In the genomic region with DNA sequence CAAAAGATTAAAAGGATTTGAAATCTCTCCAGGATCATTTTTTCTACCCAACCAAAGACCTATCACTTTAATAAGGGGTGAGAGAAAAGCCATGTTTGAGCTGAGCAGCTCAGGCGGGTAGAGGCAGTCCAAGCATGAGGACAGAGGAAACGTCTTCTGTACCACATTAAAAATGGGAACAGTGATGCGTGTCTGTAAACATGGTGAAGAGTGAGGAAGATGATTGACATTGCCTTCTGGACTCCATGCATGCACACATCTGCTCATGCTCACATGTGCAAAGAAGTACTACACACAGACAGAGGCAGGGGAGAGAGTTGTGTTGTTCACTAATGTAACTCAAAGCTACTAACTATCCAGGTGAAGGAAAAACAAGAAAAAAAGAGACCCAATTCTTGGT, we compare ENCODE assay signal across 17 mouse cellular contexts.
DNase-seq lines count a peak whose midpoint lies in the region; ATAC-seq lines count a peak whose summit lies in the region.
"Had no signal": no experiment of that assay in that cellular context is flagged by ENCODE, and none has a peak within 500 bp of the region (broad histone marks: within the 10 kb centered on the region; RNA-seq: fewer than 3 reads in every experiment).

No protein-coding gene starts in this region.

- no peak overlapping the region for H3K27ac ChIP-seq in forebrain, embryonic 14.5 days (ENCODE audit: low read depth, low read length)
- no peak overlapping the region for H3K27ac ChIP-seq in forebrain, embryonic 10.5 days
- no peak overlapping the region for H3K27ac ChIP-seq in forebrain, embryonic 16.5 days (ENCODE audit: low read length)
- H3K27ac ChIP-seq in midbrain, embryonic 10.5 days (replicated peaks): no peak overlapping the region
- H3K27ac ChIP-seq: embryonic facial prominence, embryonic 10.5 days; embryonic facial prominence, embryonic 12.5 days had no signal

- no peak overlapping the region for H3K4me2 ChIP-seq in forebrain, embryonic 14.5 days (ENCODE audit: low read length)
- H3K4me2 ChIP-seq in forebrain, embryonic 16.5 days (ENCODE audit: low read length): no peak overlapping the region
- H3K4me2 ChIP-seq: embryonic facial prominence, embryonic 12.5 days had no signal

- ATAC-seq in forebrain, embryonic 14.5 days: peak; percentile 57; the same call in 1 of the 2 replicates
- peak; percentile 67 for ATAC-seq in forebrain, embryonic 16.5 days

- WGBS in forebrain, embryonic 14.5 days: 69% methylated on average over 3 of the region's 3 CpGs
- 92% methylated on average over 3 of the region's 3 CpGs for WGBS in forebrain, embryonic 10.5 days
- 60% methylated on average over 3 of the region's 3 CpGs for WGBS in forebrain, embryonic 16.5 days
- 88% methylated on average over 3 of the region's 3 CpGs for WGBS in midbrain, embryonic 10.5 days

- no peaks in the 10 kb centered on the region for H3K36me3 ChIP-seq in forebrain, embryonic 14.5 days (ENCODE audit: control insufficient read depth, insufficient read depth, low read length)
- no peaks in the 10 kb centered on the region for H3K36me3 ChIP-seq in forebrain, embryonic 10.5 days (replicated peaks)
- no peaks in the 10 kb centered on the region for H3K36me3 ChIP-seq in forebrain, embryonic 16.5 days (ENCODE audit: control insufficient read depth, insufficient read depth)
- no peaks in the 10 kb centered on the region for H3K36me3 ChIP-seq in midbrain, embryonic 10.5 days
- H3K36me3 ChIP-seq: embryonic facial prominence, embryonic 10.5 days; embryonic facial prominence, embryonic 12.5 days had no signal

- no peaks in the 10 kb centered on the region for H3K4me1 ChIP-seq in forebrain, embryonic 14.5 days (ENCODE audit: control insufficient read depth, insufficient read depth, low read length)
- no peaks in the 10 kb centered on the region for H3K4me1 ChIP-seq in forebrain, embryonic 10.5 days
- no peaks in the 10 kb centered on the region for H3K4me1 ChIP-seq in forebrain, embryonic 16.5 days (replicated peaks; ENCODE audit: control insufficient read depth, insufficient read depth, low read length)
- no peaks in the 10 kb centered on the region for H3K4me1 ChIP-seq in midbrain, embryonic 10.5 days
- H3K4me1 ChIP-seq: embryonic facial prominence, embryonic 10.5 days; embryonic facial prominence, embryonic 12.5 days had no signal

- H3K27me3 ChIP-seq in forebrain, embryonic 14.5 days (replicated peaks; ENCODE audit: control insufficient read depth, insufficient read depth, low read length): no peaks in the 10 kb centered on the region
- H3K27me3 ChIP-seq in forebrain, embryonic 10.5 days (ENCODE audit: poor library complexity, severe bottlenecking): no peaks in the 10 kb centered on the region
- H3K27me3 ChIP-seq in forebrain, embryonic 16.5 days (replicated peaks; ENCODE audit: control insufficient read depth, insufficient read depth, low read length): no peaks in the 10 kb centered on the region
- H3K27me3 ChIP-seq in midbrain, embryonic 10.5 days (ENCODE audit: low read depth, poor library complexity, severe bottlenecking): no peaks in the 10 kb centered on the region
- H3K27me3 ChIP-seq: embryonic facial prominence, embryonic 12.5 days had no signal

- DNase-seq in forebrain, embryonic 14.5 days (ENCODE audit: low spot score): peak; percentile 20
- no peak for DNase-seq in forebrain, embryonic 10.5 days (ENCODE audit: extremely low spot score, low spot score)
- DNase-seq in layer of hippocampus, adult 9-11 months: peak; percentile 5
- DNase-seq in layer of hippocampus, adult 9-10 months (ENCODE audit: low spot score): no peak
- no peak for DNase-seq in midbrain, embryonic 10.5 days (ENCODE audit: low spot score)
- DNase-seq in right cerebral cortex, postnatal 10 days (ENCODE audit: low spot score in 2 of 2): no peak
- DNase-seq: adrenal gland, adult 2 months; adrenal gland, postnatal 10 days; adrenal gland, postnatal 25 days; cerebellum, adult 11-12 months; cerebellum, adult 2 months; cerebellum, adult 9-10 months; cerebellum, postnatal 10 days; cerebellum, postnatal 25 days had no signal

- H3K4me3 ChIP-seq in forebrain, embryonic 14.5 days (ENCODE audit: low read depth, low read length): no peak overlapping the region
- H3K4me3 ChIP-seq in forebrain, embryonic 10.5 days: no peak overlapping the region
- no peak overlapping the region for H3K4me3 ChIP-seq in forebrain, embryonic 16.5 days (replicated peaks; ENCODE audit: low read length)
- H3K4me3 ChIP-seq in midbrain, embryonic 10.5 days: no peak overlapping the region
- H3K4me3 ChIP-seq: embryonic facial prominence, embryonic 10.5 days; embryonic facial prominence, embryonic 12.5 days had no signal

- H3K9ac ChIP-seq in forebrain, embryonic 14.5 days (ENCODE audit: low read length): no peak overlapping the region
- no peak overlapping the region for H3K9ac ChIP-seq in forebrain, embryonic 16.5 days (replicated peaks; ENCODE audit: low read depth, low read length)
- H3K9ac ChIP-seq: embryonic facial prominence, embryonic 12.5 days had no signal

- H3K9me3 ChIP-seq in forebrain, embryonic 14.5 days (replicated peaks; ENCODE audit: control insufficient read depth, low read length): no peaks in the 10 kb centered on the region
- H3K9me3 ChIP-seq in forebrain, embryonic 10.5 days: no peaks in the 10 kb centered on the region
- H3K9me3 ChIP-seq in forebrain, embryonic 16.5 days (ENCODE audit: control insufficient read depth, low read length): no peaks in the 10 kb centered on the region
- H3K9me3 ChIP-seq in midbrain, embryonic 10.5 days (replicated peaks): no peaks in the 10 kb centered on the region
- H3K9me3 ChIP-seq: embryonic facial prominence, embryonic 10.5 days; embryonic facial prominence, embryonic 12.5 days had no signal

Comparison
In these comparisons a context has a peak if more than half of its experiments do, and no peak if none do; other contexts are left out.
1. DNase-seq: peak in forebrain, embryonic 14.5 days (single experiment) and layer of hippocampus, adult 9-11 months (single experiment); none in forebrain, embryonic 10.5 days (single experiment), layer of hippocampus, adult 9-10 months (single experiment), midbrain, embryonic 10.5 days (single experiment) and right cerebral cortex, postnatal 10 days (0 of 2).